Mouse (Mus musculus): ENCODE results near the gene Prdm13. TPM values are rescaled to one million over a fixed set of nuclear protein-coding genes. Genes with fewer than 3 reads are reported as not detected.

Gene Prdm13
- polyA plus RNA-seq, 1 experiment from 2014 or later = not detected

- Histone ChIP-seq H3K4me3 (ENCODE audit: low read depth, low read length) (no peak overlapping the region), H3K4me2 (ENCODE audit: low read depth, low read length) (no peak overlapping the region), H3K9me3 (ENCODE audit: low read length) (no peaks in the 10 kb centered on the region), H3K27me3 (ENCODE audit: insufficient read depth, low read length) (no peaks in the 10 kb centered on the region), H3K9ac (replicated peaks) (no peak overlapping the region), H3K4me1 (ENCODE audit: insufficient read depth) (no peaks in the 10 kb centered on the region), H3K36me3 (replicated peaks; ENCODE audit: insufficient read depth, low read length) (no peaks in the 10 kb centered on the region), H3K27ac (ENCODE audit: low read depth) (no peak overlapping the region)
- ATAC-seq (no peak), DNase-seq (no peak)
- 51% methylated on average over 2 of the region's 2 CpGs for WGBS (ENCODE audit: insufficient replicate concordance)
- TF ChIP-seq CTCF (IDR thresholded peaks at IDR 0.05; ENCODE audit: low read depth) = no peak
Measured at GRCm38 (mm10) chr4:21629275-21629583, 56.5 kb downstream of the Prdm13 start.

DNA sequence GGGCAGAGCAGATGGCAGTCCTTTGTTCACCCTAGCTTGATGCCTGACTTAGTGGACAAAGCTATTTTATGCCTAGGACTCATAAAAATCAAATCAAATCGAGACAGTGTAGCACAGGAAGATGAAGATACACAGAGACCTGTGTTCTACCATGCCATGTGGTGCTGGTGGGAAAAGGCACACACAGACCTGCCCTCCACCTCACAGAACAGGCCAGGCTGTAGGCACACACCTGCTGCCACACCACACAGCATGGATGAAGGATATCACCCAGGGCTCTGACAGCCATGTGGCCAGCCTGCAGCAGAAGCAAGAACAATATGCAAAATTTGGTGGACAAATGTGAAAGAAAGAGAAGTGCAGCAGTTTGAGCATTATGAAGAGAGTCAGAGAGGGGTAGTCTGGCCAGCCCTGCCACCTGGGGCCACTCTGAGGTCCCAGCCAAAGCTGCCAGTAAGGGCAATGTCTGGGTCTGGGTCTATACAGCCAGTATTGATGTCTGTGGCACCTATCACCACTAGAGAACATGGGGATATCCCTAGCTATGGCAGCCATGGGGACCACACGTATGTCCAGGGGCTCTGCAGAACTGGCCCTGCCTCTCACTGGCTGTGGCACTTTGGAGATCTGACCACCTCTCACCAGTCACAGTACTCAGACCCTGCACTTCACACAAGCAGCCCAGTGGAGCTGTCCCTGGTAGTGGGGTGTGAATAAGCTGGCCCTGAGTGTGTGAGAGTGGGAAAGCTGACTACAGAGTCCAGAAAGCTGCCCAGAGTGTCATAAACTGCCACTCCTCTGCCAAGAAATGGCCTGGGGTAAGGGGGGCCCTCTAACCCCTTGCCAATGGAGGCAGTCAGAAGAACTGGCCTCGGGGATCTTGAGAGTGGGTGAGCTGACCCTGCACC is 57.1 kb downstream of the Prdm13 start:
- H3K9me3 ChIP-seq (ENCODE audit: low read length) = no peaks in the 10 kb centered on the region
- H3K4me1 ChIP-seq (ENCODE audit: insufficient read depth) = no peaks in the 10 kb centered on the region
- no peak overlapping the region for H3K4me2 ChIP-seq (ENCODE audit: low read depth, low read length)
- no peaks in the 10 kb centered on the region for H3K36me3 ChIP-seq (replicated peaks; ENCODE audit: insufficient read depth, low read length)
- H3K4me3 ChIP-seq (ENCODE audit: low read depth, low read length) = no peak overlapping the region
- DNase-seq (no peak), ATAC-seq (no peak)
- no peak for TF ChIP-seq CTCF (IDR thresholded peaks at IDR 0.05; ENCODE audit: low read depth)
- TF ChIP-seq EP300 (IDR thresholded peaks at IDR 0.05; ENCODE audit: low read depth) = no peak
- H3K27ac ChIP-seq (ENCODE audit: low read depth) = no peak overlapping the region
- H3K27me3 ChIP-seq (ENCODE audit: insufficient read depth, low read length) = no peaks in the 10 kb centered on the region
- H3K9ac ChIP-seq (replicated peaks) = no peak overlapping the region
- 47% methylated on average over 3 of the region's 3 CpGs for WGBS (ENCODE audit: insufficient replicate concordance)

Other genes with a start within 250 kb of the Prdm13 start
- 12.7 and 13.9 TPM in 2 replicates for gene Ccnc, start 41.7 kb upstream of the Prdm13 start, polyA plus RNA-seq (2015; fragmentation: Nextera tagmentation; extraction: Ambion mirVana)
- 3.5 and 5.0 TPM in 2 replicates for gene Usp45, start 81.2 kb upstream of the Prdm13 start, polyA plus RNA-seq (2015; fragmentation: Nextera tagmentation; extraction: Ambion mirVana)
- gene Tstd3, start 81.2 kb upstream of the Prdm13 start, polyA plus RNA-seq (2015; fragmentation: Nextera tagmentation; extraction: Ambion mirVana) = 16.6 and 19.2 TPM in 2 replicates
- 22.0 and 27.9 TPM in 2 replicates for gene Pnisr, start 161.6 kb upstream of the Prdm13 start, polyA plus RNA-seq (2015; fragmentation: Nextera tagmentation; extraction: Ambion mirVana)
- 8.2 and 9.0 TPM in 2 replicates for gene Coq3, start 193.7 kb upstream of the Prdm13 start, polyA plus RNA-seq (2015; fragmentation: Nextera tagmentation; extraction: Ambion mirVana)
- 0.04 TPM in 1 of 2 replicates, not detected in the other for gene Faxc, start 245.4 kb upstream of the Prdm13 start, polyA plus RNA-seq (2015; fragmentation: Nextera tagmentation; extraction: Ambion mirVana)